ENCODE assay signal across 21 mouse cellular contexts in the genomic region with DNA sequence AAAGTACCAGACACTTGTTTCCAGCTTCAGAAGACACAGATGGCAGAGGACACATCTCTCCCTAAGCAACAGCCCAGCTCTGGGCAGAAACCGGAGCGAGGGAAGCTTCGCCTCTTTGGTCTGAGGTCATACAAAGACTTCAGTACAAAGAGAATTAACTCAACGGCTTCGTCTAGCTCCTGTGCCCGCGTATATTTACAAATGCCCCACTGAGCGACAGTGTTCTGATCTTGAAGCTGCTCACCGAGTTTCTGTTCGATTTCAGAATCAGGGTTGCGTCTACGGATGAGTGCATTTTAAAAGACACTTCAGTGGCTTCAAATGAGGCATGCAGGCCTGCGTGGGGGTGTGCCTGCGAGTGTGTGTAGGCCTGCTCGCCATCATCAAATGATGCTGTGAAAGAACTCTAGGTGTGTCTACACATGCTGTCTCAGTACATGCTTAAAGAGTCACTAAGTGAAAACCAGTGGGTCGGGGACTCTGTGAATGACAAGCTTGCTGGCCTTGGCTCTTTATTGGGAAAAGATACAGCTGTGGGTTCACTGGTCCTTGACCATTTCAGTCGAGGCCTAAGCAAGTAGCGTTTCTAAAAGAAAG.
A peak's percentile ranks its signal among the peaks of the same experiment; 100 is the strongest.
DNase-seq lines count a peak whose midpoint lies in the region; ATAC-seq and TF ChIP-seq lines count a peak whose summit lies in the region.
"Had no signal": no experiment of that assay in that cellular context is flagged by ENCODE, and none has a peak within 500 bp of the region (broad histone marks: within the 10 kb centered on the region; RNA-seq: fewer than 3 reads in every experiment).

No protein-coding gene starts in this region.

- H3K4me1 ChIP-seq in forebrain, embryonic 12.5 days, result peaks cover 14% of the 10 kb centered on the region
- no peaks in the 10 kb centered on the region for H3K4me1 ChIP-seq in forebrain, embryonic 16.5 days (replicated peaks; ENCODE audit: control insufficient read depth, insufficient read depth, low read length)
- H3K4me1 ChIP-seq in kidney, postnatal 0 days (replicated peaks; ENCODE audit: insufficient read depth, low read length), result peaks cover 8% of the 10 kb centered on the region; the same call in 1 of the 2 replicates
- no peaks in the 10 kb centered on the region for H3K4me1 ChIP-seq in hindbrain, postnatal 0 days (ENCODE audit: insufficient read depth, low read length)
- H3K4me1 ChIP-seq: heart, embryonic 15.5 days; limb, embryonic 13.5 days; liver, embryonic 13.5 days had no signal

- ATAC-seq in forebrain, embryonic 12.5 days (ENCODE audit: low FRiP score), result peak; percentile 46; the same call in 1 of the 2 replicates
- ATAC-seq in forebrain, embryonic 16.5 days, result no peak
- peak; percentile 54; the same call in 1 of the 2 replicates for ATAC-seq in kidney, postnatal 0 days (replicated peaks; ENCODE audit: low FRiP score, low read depth)
- no peak for ATAC-seq in hindbrain, postnatal 0 days
- ATAC-seq: intestine, embryonic 16.5 days had no signal

- peak; percentile 45 for DNase-seq in kidney, postnatal 0 days (ENCODE audit: low spot score)
- no peak for DNase-seq in kidney, adult 11 months
- DNase-seq in brain, adult 2 months (ENCODE audit: low read depth, low spot score), result peak; percentile 5
- DNase-seq in hindbrain, postnatal 0 days (ENCODE audit: low spot score), result peak; percentile 19
- no peak for DNase-seq in layer of hippocampus, adult 9-11 months
- DNase-seq in right cerebral cortex, postnatal 14 days, result no peak
- DNase-seq: adrenal gland, postnatal 36 days; cerebellum, adult 9-11 months; gastrocnemius, postnatal 25 days; heart, adult 2 months; layer of hippocampus, postnatal 36 days; liver, embryonic 13.5 days; lung, embryonic 14.5 days; lung, postnatal 36 days; right cerebral cortex, adult 18-20 months; thymus, postnatal 25 days had no signal

- H3K9ac ChIP-seq in forebrain, embryonic 12.5 days, result no peak overlapping the region
- no peak overlapping the region for H3K9ac ChIP-seq in forebrain, embryonic 16.5 days (replicated peaks; ENCODE audit: low read depth, low read length)
- no peak overlapping the region for H3K9ac ChIP-seq in kidney, postnatal 0 days (ENCODE audit: low read depth, low read length)
- no peak overlapping the region for H3K9ac ChIP-seq in hindbrain, postnatal 0 days (replicated peaks; ENCODE audit: low read length)
- H3K9ac ChIP-seq: heart, embryonic 15.5 days; limb, embryonic 13.5 days; liver, embryonic 13.5 days; lung, embryonic 14.5 days had no signal

- no peak overlapping the region for H3K4me3 ChIP-seq in forebrain, embryonic 12.5 days (replicated peaks)
- no peak overlapping the region for H3K4me3 ChIP-seq in forebrain, embryonic 16.5 days (replicated peaks; ENCODE audit: low read length)
- no peak overlapping the region for H3K4me3 ChIP-seq in kidney, postnatal 0 days (replicated peaks; ENCODE audit: low read depth, low read length)
- H3K4me3 ChIP-seq in hindbrain, postnatal 0 days (ENCODE audit: low read length), result no peak overlapping the region
- H3K4me3 ChIP-seq: heart, adult 2 months; heart, embryonic 15.5 days; limb, embryonic 13.5 days; liver, embryonic 13.5 days had no signal

- H3K27me3 ChIP-seq in forebrain, embryonic 12.5 days, result no peaks in the 10 kb centered on the region
- no peaks in the 10 kb centered on the region for H3K27me3 ChIP-seq in forebrain, embryonic 16.5 days (replicated peaks; ENCODE audit: control insufficient read depth, insufficient read depth, low read length)
- no peaks in the 10 kb centered on the region for H3K27me3 ChIP-seq in kidney, postnatal 0 days (ENCODE audit: insufficient read depth, low read length)
- H3K27me3 ChIP-seq in hindbrain, postnatal 0 days (ENCODE audit: insufficient read depth, low read length), result no peaks in the 10 kb centered on the region
- H3K27me3 ChIP-seq: limb, embryonic 13.5 days; liver, embryonic 13.5 days had no signal

- H3K9me3 ChIP-seq in forebrain, embryonic 12.5 days, result no peaks in the 10 kb centered on the region
- H3K9me3 ChIP-seq in forebrain, embryonic 16.5 days (ENCODE audit: control insufficient read depth, low read length), result no peaks in the 10 kb centered on the region
- H3K9me3 ChIP-seq in kidney, postnatal 0 days (replicated peaks; ENCODE audit: low read length), result no peaks in the 10 kb centered on the region
- H3K9me3 ChIP-seq in hindbrain, postnatal 0 days (ENCODE audit: low read length), result no peaks in the 10 kb centered on the region
- H3K9me3 ChIP-seq: heart, embryonic 15.5 days; limb, embryonic 13.5 days; liver, embryonic 13.5 days had no signal

- 51% methylated on average over 18 of the region's 18 CpGs for WGBS in forebrain, embryonic 12.5 days
- 37% methylated on average over 18 of the region's 18 CpGs for WGBS in forebrain, embryonic 16.5 days
- WGBS in kidney, postnatal 0 days, result 47% methylated on average over 18 of the region's 18 CpGs
- 38% methylated on average over 18 of the region's 18 CpGs for WGBS in hindbrain, postnatal 0 days

- H3K4me2 ChIP-seq in forebrain, embryonic 12.5 days, result no peak overlapping the region
- H3K4me2 ChIP-seq in forebrain, embryonic 16.5 days (ENCODE audit: low read length), result no peak overlapping the region
- no peak overlapping the region for H3K4me2 ChIP-seq in kidney, postnatal 0 days (ENCODE audit: low read length)
- H3K4me2 ChIP-seq in hindbrain, postnatal 0 days (ENCODE audit: low read depth, low read length), result no peak overlapping the region
- H3K4me2 ChIP-seq: heart, embryonic 15.5 days; limb, embryonic 13.5 days; liver, embryonic 13.5 days; lung, embryonic 14.5 days had no signal

- H3K27ac ChIP-seq in forebrain, embryonic 12.5 days, result 0 out of 2 replicates have a peak overlapping the region, but pooled peaks have one; percentile 27
- no peak overlapping the region for H3K27ac ChIP-seq in forebrain, embryonic 16.5 days (ENCODE audit: low read length)
- peak overlapping the region; percentile 42; the same call in 1 of the 2 replicates for H3K27ac ChIP-seq in kidney, postnatal 0 days
- no peak overlapping the region for H3K27ac ChIP-seq in hindbrain, postnatal 0 days
- H3K27ac ChIP-seq: heart, adult 2 months; heart, embryonic 15.5 days; limb, embryonic 13.5 days; liver, embryonic 13.5 days had no signal

- no peak for TF ChIP-seq CTCF in kidney, postnatal 0 days (IDR thresholded peaks at IDR 0.05; ENCODE audit: low read depth)
- TF ChIP-seq CTCF in hindbrain, postnatal 0 days (IDR thresholded peaks at IDR 0.05; ENCODE audit: low read depth), result no peak

- no peaks in the 10 kb centered on the region for H3K36me3 ChIP-seq in forebrain, embryonic 12.5 days (replicated peaks)
- no peaks in the 10 kb centered on the region for H3K36me3 ChIP-seq in forebrain, embryonic 16.5 days (ENCODE audit: control insufficient read depth, insufficient read depth)
- no peaks in the 10 kb centered on the region for H3K36me3 ChIP-seq in kidney, postnatal 0 days (ENCODE audit: insufficient read depth, low read length)
- H3K36me3 ChIP-seq in hindbrain, postnatal 0 days (ENCODE audit: insufficient read depth, low read length), result no peaks in the 10 kb centered on the region
- H3K36me3 ChIP-seq: heart, embryonic 15.5 days; limb, embryonic 13.5 days; liver, embryonic 13.5 days had no signal

Comparison
In these comparisons a context has a peak if more than half of its experiments do, and no peak if none do; other contexts are left out.
1. ATAC-seq: peak in forebrain, embryonic 12.5 days (single experiment) and kidney, postnatal 0 days (single experiment); none in forebrain, embryonic 16.5 days (single experiment) and hindbrain, postnatal 0 days (single experiment).
2. H3K27ac ChIP-seq: peak in forebrain, embryonic 12.5 days (single experiment) and kidney, postnatal 0 days (single experiment); none in forebrain, embryonic 16.5 days (single experiment) and hindbrain, postnatal 0 days (single experiment).
3. DNase-seq: peak in kidney, postnatal 0 days (single experiment), brain, adult 2 months (single experiment) and hindbrain, postnatal 0 days (single experiment); none in kidney, adult 11 months (single experiment), layer of hippocampus, adult 9-11 months (single experiment) and right cerebral cortex, postnatal 14 days (single experiment).